Mouse (Mus musculus): ENCODE data around the gene Asnsd1. TPM values are rescaled to one million over a fixed set of nuclear protein-coding genes. Genes with fewer than 3 reads are reported as not detected.

Asnsd1 gene
- polyA plus RNA-seq, 1 experiment: 95.0 TPM

- H3K4me1 ChIP-seq (ENCODE audit: control insufficient read depth, insufficient read depth, low read length): no peaks in the 10 kb centered on the region
- no peaks in the 10 kb centered on the region for H3K27me3 ChIP-seq (ENCODE audit: control insufficient read depth, insufficient read depth, low read length, poor library complexity, severe bottlenecking)
- no peaks in the 10 kb centered on the region for H3K9me3 ChIP-seq (replicated peaks; ENCODE audit: control insufficient read depth, insufficient read depth, low read length, poor library complexity, severe bottlenecking)
- H3K9ac ChIP-seq (ENCODE audit: low read depth, poor library complexity, severe bottlenecking): no peak overlapping the region
- TF ChIP-seq CTCF (IDR thresholded peaks at IDR 0.05; ENCODE audit: low read depth, low read length): no peak
- no peak for TF ChIP-seq POLR2A (IDR thresholded peaks at IDR 0.05; ENCODE audit: insufficient read depth, low read length)
- TF ChIP-seq EP300 (IDR thresholded peaks at IDR 0.05; ENCODE audit: insufficient read depth, low read depth, low read length): no peak
- no peak overlapping the region for H3K27ac ChIP-seq (ENCODE audit: insufficient read depth, low read length)
- no peak overlapping the region for H3K4me3 ChIP-seq (ENCODE audit: low read depth, low read length)
- peaks cover 2% of the 10 kb centered on the region for H3K36me3 ChIP-seq (ENCODE audit: control insufficient read depth, insufficient read depth, low read length, poor library complexity, severe bottlenecking)
These were observed 28.3 kb downstream of the Asnsd1 start for GRCm38 (mm10) chr1:53324277-53324676.

- Histone ChIP-seq H3K9ac (ENCODE audit: low read depth, poor library complexity, severe bottlenecking) (no peak overlapping the region), H3K4me1 (ENCODE audit: control insufficient read depth, insufficient read depth, low read length) (no peaks in the 10 kb centered on the region), H3K4me3 (ENCODE audit: low read depth, low read length) (no peak overlapping the region), H3K9me3 (replicated peaks; ENCODE audit: control insufficient read depth, insufficient read depth, low read length, poor library complexity, severe bottlenecking) (no peaks in the 10 kb centered on the region), H3K27ac (ENCODE audit: insufficient read depth, low read length) (no peak overlapping the region), H3K27me3 (ENCODE audit: control insufficient read depth, insufficient read depth, low read length, poor library complexity, severe bottlenecking) (no peaks in the 10 kb centered on the region), H3K36me3 (ENCODE audit: control insufficient read depth, insufficient read depth, low read length, poor library complexity, severe bottlenecking) (peaks cover 2% of the 10 kb centered on the region)
- TF ChIP-seq POLR2A (IDR thresholded peaks at IDR 0.05; ENCODE audit: insufficient read depth, low read length): no peak
These were observed 29.3 kb downstream of the Asnsd1 start for GRCm38 (mm10) chr1:53323254-53323653.

DNA sequence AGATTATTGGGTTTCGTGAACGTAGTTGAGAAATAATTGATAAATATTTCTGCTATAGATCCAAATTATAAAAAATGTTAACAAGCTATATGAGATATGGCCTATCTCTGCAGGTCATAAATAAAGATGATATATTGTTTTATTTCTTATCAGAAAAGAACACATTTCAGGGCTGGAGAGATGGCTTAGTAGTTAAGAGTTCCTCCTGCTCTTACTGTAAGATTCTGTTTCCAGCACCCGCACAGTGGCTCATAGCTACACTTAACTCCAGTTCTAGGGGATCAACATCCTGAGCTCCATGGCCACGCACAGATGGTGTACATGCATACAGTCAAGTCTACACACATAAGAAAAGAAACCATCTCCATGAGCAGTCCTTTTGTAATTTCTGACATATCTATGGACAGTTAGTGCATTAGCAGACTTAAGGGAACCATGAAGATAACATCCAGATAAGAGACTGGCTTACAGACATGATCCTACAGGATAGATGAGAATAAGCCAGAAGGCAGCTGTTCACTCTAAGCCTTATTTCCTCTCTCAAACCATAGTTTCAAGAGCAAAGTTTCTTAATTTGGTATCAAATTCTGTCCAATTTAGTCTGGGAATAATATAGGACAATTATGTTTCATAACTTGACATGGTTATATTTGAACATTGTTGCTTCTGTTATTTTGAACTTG, 30.7 kb downstream of the Asnsd1 start:
- H3K27ac ChIP-seq (ENCODE audit: insufficient read depth, low read length): no peak overlapping the region
- H3K4me3 ChIP-seq (ENCODE audit: low read depth, low read length): no peak overlapping the region
- no peak overlapping the region for H3K9ac ChIP-seq (ENCODE audit: low read depth, poor library complexity, severe bottlenecking)
- no peak for TF ChIP-seq POLR2A (IDR thresholded peaks at IDR 0.05; ENCODE audit: insufficient read depth, low read length)
- TF ChIP-seq EP300 (IDR thresholded peaks at IDR 0.05; ENCODE audit: insufficient read depth, low read depth, low read length): no peak
- TF ChIP-seq CTCF (IDR thresholded peaks at IDR 0.05; ENCODE audit: low read depth, low read length): no peak
- no peaks in the 10 kb centered on the region for H3K4me1 ChIP-seq (ENCODE audit: control insufficient read depth, insufficient read depth, low read length)
- H3K9me3 ChIP-seq (replicated peaks; ENCODE audit: control insufficient read depth, insufficient read depth, low read length, poor library complexity, severe bottlenecking): no peaks in the 10 kb centered on the region
- no peaks in the 10 kb centered on the region for H3K27me3 ChIP-seq (ENCODE audit: control insufficient read depth, insufficient read depth, low read length, poor library complexity, severe bottlenecking)
- peaks cover 2% of the 10 kb centered on the region for H3K36me3 ChIP-seq (ENCODE audit: control insufficient read depth, insufficient read depth, low read length, poor library complexity, severe bottlenecking)

DNA sequence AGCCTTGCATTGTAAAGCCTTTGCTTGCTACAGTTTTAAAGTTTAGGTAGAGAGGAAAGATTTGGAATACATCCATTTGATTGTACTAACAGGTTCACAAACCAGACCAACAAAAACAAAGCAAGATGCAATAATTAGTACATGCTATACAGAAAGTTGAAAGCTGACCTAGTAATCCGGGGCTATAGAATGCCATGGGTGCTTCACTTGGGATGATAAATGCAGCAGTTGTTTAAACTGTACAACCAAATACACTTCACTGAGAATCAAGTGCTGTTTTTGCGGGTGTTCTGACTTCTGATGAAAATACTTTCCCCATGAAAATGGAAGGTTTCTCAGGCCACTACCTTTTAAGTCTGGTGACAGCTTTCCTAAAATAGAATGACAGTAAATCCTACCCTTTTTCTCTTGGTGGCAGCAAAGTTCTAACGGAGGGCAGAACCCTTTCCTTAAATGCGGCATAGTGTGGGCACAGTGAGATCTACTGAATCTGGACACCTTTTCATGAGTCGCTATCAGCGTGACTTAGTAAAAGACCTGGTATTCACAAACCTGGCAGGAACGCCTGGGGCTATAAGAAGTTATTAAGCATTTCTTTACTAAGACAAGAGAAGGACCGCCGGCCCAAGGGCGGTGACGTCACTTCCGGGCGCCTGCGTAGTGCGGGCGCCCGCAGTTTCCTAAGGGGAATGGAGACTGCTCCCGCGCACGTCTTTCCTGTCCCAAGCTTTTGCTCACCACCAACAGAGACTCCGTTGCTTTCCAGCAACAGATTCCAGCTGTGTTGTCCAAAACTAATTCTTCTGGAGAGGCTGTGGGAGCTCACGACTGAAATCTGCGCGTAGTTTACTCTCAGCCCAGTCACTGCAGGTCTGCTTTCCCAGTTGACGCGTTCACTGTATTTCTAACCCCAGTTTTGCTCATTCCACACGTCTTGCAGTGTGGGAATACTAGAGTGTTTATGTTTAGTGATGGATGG, 39.3 kb downstream of the Asnsd1 start, which contains the start of gene Osgepl1:
Gene Osgepl1, plus strand, starts transcription at position 636 of the 979 bp plus-strand sequence.
- no peaks in the 10 kb centered on the region for H3K9me3 ChIP-seq (replicated peaks; ENCODE audit: control insufficient read depth, insufficient read depth, low read length, poor library complexity, severe bottlenecking)
- no peaks in the 10 kb centered on the region for H3K27me3 ChIP-seq (ENCODE audit: control insufficient read depth, insufficient read depth, low read length, poor library complexity, severe bottlenecking)
- no peaks in the 10 kb centered on the region for H3K4me1 ChIP-seq (ENCODE audit: control insufficient read depth, insufficient read depth, low read length)
- H3K36me3 ChIP-seq (ENCODE audit: control insufficient read depth, insufficient read depth, low read length, poor library complexity, severe bottlenecking): no peaks in the 10 kb centered on the region; the same call in none of the 2 replicates
- H3K4me3 ChIP-seq (ENCODE audit: low read depth, low read length): peak within 1 kb of the TSS; percentile 99
- H3K27ac ChIP-seq (ENCODE audit: insufficient read depth, low read length): peak within 1 kb of the TSS; percentile 53; the same call in 1 of the 2 replicates
- peak within 1 kb of the TSS; percentile 89 for H3K9ac ChIP-seq (ENCODE audit: low read depth, poor library complexity, severe bottlenecking)
- no peak for TF ChIP-seq CTCF (IDR thresholded peaks at IDR 0.05; ENCODE audit: low read depth, low read length)
- no peak for TF ChIP-seq EP300 (IDR thresholded peaks at IDR 0.05; ENCODE audit: insufficient read depth, low read depth, low read length)
- TF ChIP-seq POLR2A (IDR thresholded peaks at IDR 0.05; ENCODE audit: insufficient read depth, low read length): no peak

- H3K27ac ChIP-seq (ENCODE audit: insufficient read depth, low read length): no peak overlapping the region
- no peak overlapping the region for H3K9ac ChIP-seq (ENCODE audit: low read depth, poor library complexity, severe bottlenecking)
- H3K4me1 ChIP-seq (ENCODE audit: control insufficient read depth, insufficient read depth, low read length): no peaks in the 10 kb centered on the region
- no peaks in the 10 kb centered on the region for H3K27me3 ChIP-seq (ENCODE audit: control insufficient read depth, insufficient read depth, low read length, poor library complexity, severe bottlenecking)
- no peaks in the 10 kb centered on the region for H3K9me3 ChIP-seq (replicated peaks; ENCODE audit: control insufficient read depth, insufficient read depth, low read length, poor library complexity, severe bottlenecking)
- peaks cover 6% of the 10 kb centered on the region; the same call in 1 of the 2 replicates for H3K36me3 ChIP-seq (ENCODE audit: control insufficient read depth, insufficient read depth, low read length, poor library complexity, severe bottlenecking)
- H3K4me3 ChIP-seq (ENCODE audit: low read depth, low read length): no peak overlapping the region
- TF ChIP-seq POLR2A (IDR thresholded peaks at IDR 0.05; ENCODE audit: insufficient read depth, low read length): no peak
- no peak for TF ChIP-seq EP300 (IDR thresholded peaks at IDR 0.05; ENCODE audit: insufficient read depth, low read depth, low read length)
- TF ChIP-seq CTCF (IDR thresholded peaks at IDR 0.05; ENCODE audit: low read depth, low read length): no peak
These were observed 52.0 kb downstream of the Asnsd1 start for GRCm38 (mm10) chr1:53300506-53300905.
